Mouse (Mus musculus) heart, embryonic 12.5 days (tissue): ENCODE measurements around the gene Mpo. TPM values are rescaled to one million over a fixed set of nuclear protein-coding genes. Genes with fewer than 3 reads are reported as not detected.

Source experiments
- ATAC-seq: fragments of 200-750 bp; cut with Nextera tagmentation; 2 replicates; pipeline ENCODE4 v1.8.0; 2017; ENCODE audit warnings: moderate TSS enrichment, moderate library complexity; ENCODE audit not compliant: insufficient number of reproducible peaks, low FRiP score
- H3K27ac ChIP-seq: fragments of 300-500 bp; sonication (generic); 2 replicates; pipeline ENCODE4 v1.5.1; 2016; ENCODE audit warnings: mild to moderate bottlenecking, moderate library complexity; ENCODE audit not compliant: poor library complexity, severe bottlenecking
- H3K27me3 ChIP-seq: fragments of 300-500 bp; sonication (generic); replicated peaks from 2 replicates; pipeline ENCODE4 v1.6.1; 2016; ENCODE audit warnings: mild to moderate bottlenecking, moderate library complexity
- H3K36me3 ChIP-seq: fragments of 300-500 bp; sonication (generic); 2 replicates; pipeline ENCODE4 v1.6.1; 2016; ENCODE audit warnings: mild to moderate bottlenecking, moderate library complexity
- H3K4me1 ChIP-seq: fragments of 300-500 bp; sonication (generic); replicated peaks from 2 replicates; pipeline ENCODE4 v1.6.1; 2016; ENCODE audit warnings: mild to moderate bottlenecking
- H3K4me2 ChIP-seq: fragments of 300-500 bp; sonication (generic); 2 replicates; pipeline ENCODE4 v1.6.1; 2016; ENCODE audit warnings: mild to moderate bottlenecking, moderate library complexity
- H3K4me3 ChIP-seq: fragments of 300-500 bp; sonication (generic); 2 replicates; pipeline ENCODE4 v1.5.1; 2016; ENCODE audit warnings: mild to moderate bottlenecking
- H3K9ac ChIP-seq: fragments of 300-500 bp; sonication (generic); 2 replicates; pipeline ENCODE4 v1.6.1; 2016; ENCODE audit warnings: mild to moderate bottlenecking, moderate library complexity
- H3K9me3 ChIP-seq: fragments of 300-500 bp; sonication (generic); replicated peaks from 2 replicates; pipeline ENCODE4 v1.6.1; 2016; ENCODE audit warnings: mild to moderate bottlenecking, moderate library complexity
- WGBS: fragments of 180-500 bp; shearing (Covaris S2); methylation state at CpG from one replicate; pipeline ENCODE4 v1.1.7; 2016; 5-methylcytosine and 5-hydroxymethylcytosine counted together
- polyA plus RNA-seq: library from polyadenylated mRNA; unstranded; fragments of >200 nt; fragmentation: Nextera tagmentation; extraction: Ambion mirVana; gene quantifications from 2 replicates; pipeline ENCODE4 v1.2.1, GENCODE M21; 2016

Mpo gene
- polyA plus RNA-seq, 1 experiment from 2014 or later, result 6.7 TPM

DNA sequence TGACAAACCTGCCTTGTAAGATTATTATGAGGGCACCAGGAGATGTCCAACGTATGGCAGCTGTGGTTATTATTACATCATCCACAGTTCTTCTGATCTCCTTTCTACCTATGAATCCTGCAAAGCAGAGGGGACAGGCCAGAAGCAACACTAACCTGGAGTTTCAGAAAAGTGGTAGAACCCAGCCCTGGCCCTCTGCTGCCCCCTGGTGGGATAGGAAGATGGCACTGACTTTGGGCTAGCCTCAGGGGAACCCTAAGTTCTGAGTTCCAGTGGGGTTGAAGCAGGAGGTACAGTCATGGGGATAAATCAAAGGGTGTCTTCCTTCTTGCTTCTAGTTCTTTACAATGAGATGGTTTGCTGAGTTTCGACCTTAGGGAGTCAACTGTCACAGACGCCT is 22.4 kb upstream of the Mpo start:
- 49% methylated on average over 3 of the region's 3 CpGs for WGBS
- H3K4me2 ChIP-seq, result no peak overlapping the region
- H3K9ac ChIP-seq, result no peak overlapping the region
- H3K27ac ChIP-seq, result no peak overlapping the region
- H3K27me3 ChIP-seq, result peaks cover 51% of the 10 kb centered on the region
- no peaks in the 10 kb centered on the region for H3K9me3 ChIP-seq
- H3K36me3 ChIP-seq, result no peaks in the 10 kb centered on the region
- no peak overlapping the region for H3K4me3 ChIP-seq
- no peaks in the 10 kb centered on the region for H3K4me1 ChIP-seq
- no peak for ATAC-seq

DNA sequence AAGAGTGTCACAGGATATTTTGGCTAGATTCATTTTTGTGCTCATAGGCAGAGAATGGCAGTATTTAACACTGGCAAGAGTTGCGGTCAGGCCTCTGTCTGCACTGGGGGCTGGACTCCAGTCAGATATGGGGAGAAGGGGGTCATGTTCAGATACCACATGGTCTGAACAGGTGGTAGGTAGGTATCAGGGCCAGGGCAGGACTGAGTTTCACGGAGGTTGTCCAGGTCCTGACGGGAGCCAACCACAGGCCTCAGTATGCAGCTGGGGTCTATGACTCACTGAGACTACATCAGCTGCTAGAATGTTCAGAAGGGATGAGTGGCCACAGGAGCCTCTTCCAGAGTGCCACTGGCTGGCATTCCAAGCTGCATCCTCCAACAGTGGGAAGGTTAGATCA is 21.0 kb upstream of the Mpo start:
- peaks cover 50% of the 10 kb centered on the region for H3K27me3 ChIP-seq
- no peak overlapping the region for H3K9ac ChIP-seq
- no peaks in the 10 kb centered on the region for H3K36me3 ChIP-seq
- ATAC-seq, result no peak
- H3K27ac ChIP-seq, result no peak overlapping the region
- H3K9me3 ChIP-seq, result no peaks in the 10 kb centered on the region
- no peak overlapping the region for H3K4me3 ChIP-seq
- no peaks in the 10 kb centered on the region for H3K4me1 ChIP-seq
- no peak overlapping the region for H3K4me2 ChIP-seq
- 78% methylated on average over 3 of the region's 3 CpGs for WGBS

DNA sequence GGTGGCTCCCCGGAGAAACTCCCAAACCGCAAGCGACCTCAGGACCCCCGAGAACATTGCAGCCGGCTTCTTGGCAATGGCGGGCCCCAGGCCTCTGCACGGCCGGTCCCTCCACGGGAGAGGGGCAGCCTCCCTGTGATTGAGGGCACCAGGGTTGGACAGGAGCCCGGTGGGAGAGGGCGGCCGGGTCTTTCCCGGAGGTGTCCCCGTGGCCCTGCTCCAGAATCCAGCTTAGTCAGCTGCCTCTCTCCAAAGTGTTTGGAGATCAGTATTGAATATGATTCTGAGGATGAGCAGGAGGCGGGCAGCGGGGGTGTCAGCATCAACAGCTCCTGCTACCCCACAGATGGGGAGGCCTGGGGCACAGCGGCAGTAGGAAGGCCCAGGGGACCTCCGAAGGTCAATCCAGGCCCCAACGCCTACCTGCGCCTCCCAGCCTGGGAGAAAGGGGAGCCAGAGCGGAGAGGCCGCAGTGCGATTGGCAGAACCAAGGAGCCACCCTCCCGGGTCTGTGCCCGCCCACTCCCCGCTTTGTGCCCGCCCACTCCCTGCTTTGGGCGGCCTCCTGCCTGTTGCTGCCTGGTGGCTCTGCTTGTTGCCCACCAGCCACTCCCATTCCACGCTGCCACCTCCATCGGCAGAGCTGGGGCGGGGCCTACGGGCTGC is 15.1 kb upstream of the Mpo start:
- Histone ChIP-seq H3K27ac (no peak overlapping the region), H3K4me3 (peak overlapping the region; percentile 44), H3K9ac (peak overlapping the region; percentile 70), H3K36me3 (no peaks in the 10 kb centered on the region), H3K4me2 (peak overlapping the region; percentile 84), H3K9me3 (no peaks in the 10 kb centered on the region), H3K27me3 (peaks cover 81% of the 10 kb centered on the region), H3K4me1 (peaks cover 16% of the 10 kb centered on the region; the same call in 1 of the 2 replicates)
- 10% methylated on average over 32 of the region's 32 CpGs for WGBS
- ATAC-seq, result peak; percentile 76

DNA sequence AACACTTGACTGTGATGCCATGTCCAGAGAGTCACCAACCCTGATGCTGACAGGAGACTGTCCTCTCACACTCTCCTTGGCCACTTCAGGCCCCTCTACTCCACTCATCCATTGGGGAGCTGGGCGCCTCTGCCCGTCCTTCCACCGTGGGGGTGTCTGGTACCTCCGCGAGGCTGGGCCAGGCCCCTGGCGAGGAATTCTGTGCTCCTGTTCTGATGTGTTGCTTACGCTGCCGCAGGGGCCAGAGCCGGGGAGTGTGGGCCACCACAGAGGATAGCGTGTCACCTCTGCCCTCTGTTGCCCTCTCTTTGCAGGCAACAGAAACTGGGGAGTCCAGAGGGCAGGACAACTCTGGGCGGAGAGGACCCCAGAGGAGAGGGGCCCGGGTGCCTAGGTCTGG is 14.5 kb upstream of the Mpo start:
- H3K36me3 ChIP-seq, result no peaks in the 10 kb centered on the region
- H3K27me3 ChIP-seq, result peaks cover 88% of the 10 kb centered on the region
- H3K9ac ChIP-seq, result peak overlapping the region; percentile 70
- peaks cover 16% of the 10 kb centered on the region; the same call in 1 of the 2 replicates for H3K4me1 ChIP-seq
- H3K4me2 ChIP-seq, result peak overlapping the region; percentile 84
- no peaks in the 10 kb centered on the region for H3K9me3 ChIP-seq
- H3K27ac ChIP-seq, result no peak overlapping the region
- ATAC-seq, result peak; percentile 33; the same call in 1 of the 2 replicates
- peak overlapping the region; percentile 44 for H3K4me3 ChIP-seq
- 31% methylated on average over 12 of the region's 12 CpGs for WGBS

DNA sequence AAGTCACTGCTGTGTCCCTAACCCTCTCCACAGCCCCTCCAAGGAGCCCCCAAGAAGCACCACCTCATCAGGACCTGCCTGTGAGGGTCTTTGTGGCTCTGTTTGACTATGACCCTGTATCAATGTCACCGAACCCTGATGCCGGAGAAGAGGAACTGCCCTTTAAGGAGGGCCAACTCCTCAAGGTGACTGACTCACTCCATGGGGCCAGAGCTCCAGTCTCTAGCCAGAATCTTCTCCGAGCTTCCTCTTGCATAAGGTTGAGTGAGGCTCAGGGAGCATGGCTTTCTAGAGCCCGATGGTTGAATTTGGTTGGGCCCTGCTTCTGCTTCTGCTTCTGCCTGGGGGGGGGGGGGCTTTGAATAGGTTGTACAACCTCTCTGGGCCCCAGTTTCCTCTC is 14.0 kb upstream of the Mpo start:
- Histone ChIP-seq H3K27me3 (peaks cover 88% of the 10 kb centered on the region), H3K9me3 (no peaks in the 10 kb centered on the region), H3K9ac (no peak overlapping the region), H3K36me3 (no peaks in the 10 kb centered on the region), H3K27ac (no peak overlapping the region), H3K4me3 (no peak overlapping the region), H3K4me1 (peaks cover 16% of the 10 kb centered on the region; the same call in 1 of the 2 replicates), H3K4me2 (no peak overlapping the region)
- no peak for ATAC-seq
- 77% methylated on average over 4 of the region's 4 CpGs for WGBS

DNA sequence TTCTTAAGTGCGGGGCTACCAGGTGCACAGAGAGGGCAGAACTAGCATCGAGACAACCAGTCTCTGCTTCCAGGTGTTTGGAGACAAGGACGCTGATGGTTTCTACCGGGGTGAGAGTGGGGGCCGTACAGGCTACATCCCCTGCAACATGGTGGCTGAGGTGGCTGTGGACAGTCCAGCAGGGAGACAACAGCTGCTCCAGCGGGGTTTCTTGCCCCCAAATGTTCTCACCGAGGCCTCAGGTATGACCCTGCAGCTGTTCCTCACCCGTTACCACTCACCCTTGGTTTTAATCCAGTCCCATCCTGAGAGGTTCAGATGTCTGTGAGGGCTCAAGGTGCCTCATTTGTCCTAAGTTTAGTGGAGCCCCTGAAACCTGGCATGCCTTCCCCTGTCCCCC is 13.3 kb upstream of the Mpo start:
- no peak for ATAC-seq
- H3K4me2 ChIP-seq, result no peak overlapping the region
- no peaks in the 10 kb centered on the region for H3K9me3 ChIP-seq
- 73% methylated on average over 8 of the region's 8 CpGs for WGBS
- no peak overlapping the region for H3K27ac ChIP-seq
- no peak overlapping the region for H3K9ac ChIP-seq
- H3K4me3 ChIP-seq, result no peak overlapping the region
- peaks cover 83% of the 10 kb centered on the region for H3K27me3 ChIP-seq
- peaks cover 16% of the 10 kb centered on the region; the same call in 1 of the 2 replicates for H3K4me1 ChIP-seq
- no peaks in the 10 kb centered on the region for H3K36me3 ChIP-seq

DNA sequence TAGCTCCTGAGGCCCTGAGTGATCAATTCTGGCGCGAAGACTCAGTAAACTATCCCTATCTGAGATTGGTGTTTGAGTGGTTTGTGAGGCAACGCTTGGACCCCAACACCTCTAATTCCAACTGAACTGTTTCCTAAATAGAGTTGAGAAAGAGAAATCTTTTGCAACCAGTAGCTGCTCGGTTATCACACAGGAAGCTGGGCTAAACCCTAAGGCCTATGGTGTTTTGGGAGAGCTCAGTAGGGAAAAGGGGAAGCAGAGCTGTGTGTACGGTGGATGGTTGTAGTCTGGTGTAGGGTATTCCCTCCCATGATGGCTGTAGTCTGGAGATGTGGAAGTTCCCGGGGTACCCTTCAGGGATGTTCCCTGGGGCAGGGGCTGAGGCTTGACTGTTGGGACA is 3.3 kb upstream of the Mpo start:
- Histone ChIP-seq H3K4me3 (no peak overlapping the region), H3K4me1 (0 out of 2 replicates have a peak, but pooled peaks cover 4% of the 10 kb centered on the region), H3K36me3 (no peaks in the 10 kb centered on the region), H3K27ac (no peak overlapping the region), H3K9ac (no peak overlapping the region), H3K9me3 (no peaks in the 10 kb centered on the region), H3K27me3 (0 out of 2 replicates have a peak, but pooled peaks cover 8% of the 10 kb centered on the region), H3K4me2 (no peak overlapping the region)
- 75% methylated on average over 6 of the region's 6 CpGs for WGBS
- no peak for ATAC-seq

DNA sequence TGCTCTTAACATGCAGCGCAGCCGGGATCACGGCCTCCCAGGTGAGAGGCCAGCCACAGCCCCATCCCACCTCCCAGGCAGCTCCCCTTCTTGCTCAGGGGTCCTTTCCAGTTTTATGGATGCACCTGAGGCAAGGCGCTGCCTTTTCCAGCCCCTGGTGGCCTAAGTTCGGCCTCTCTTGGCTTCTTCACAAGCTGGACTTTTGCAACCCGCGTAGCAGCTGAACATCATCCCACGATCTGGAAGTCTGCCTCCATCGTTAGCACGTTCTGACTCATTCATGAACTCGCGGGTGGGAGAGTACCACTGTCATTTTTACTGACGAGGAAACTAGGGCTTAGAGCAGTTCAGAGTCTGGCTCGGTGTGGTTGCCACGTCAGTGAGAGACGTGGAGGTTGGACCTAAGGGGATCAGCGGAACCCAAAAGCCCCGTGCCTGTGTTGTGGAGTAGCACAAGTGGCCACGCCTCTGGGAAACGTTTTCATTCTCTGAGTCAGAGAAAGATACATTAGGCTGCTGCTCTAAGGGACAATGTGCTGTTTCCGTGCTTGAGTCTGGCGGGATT is 8.4 kb downstream of the Mpo start:
- no peaks in the 10 kb centered on the region for H3K9me3 ChIP-seq
- H3K9ac ChIP-seq, result no peak overlapping the region
- no peak overlapping the region for H3K27ac ChIP-seq
- H3K27me3 ChIP-seq, result peaks cover 24% of the 10 kb centered on the region; the same call in 1 of the 2 replicates
- H3K4me2 ChIP-seq, result no peak overlapping the region
- H3K4me3 ChIP-seq, result no peak overlapping the region
- ATAC-seq, result no peak
- no peaks in the 10 kb centered on the region for H3K4me1 ChIP-seq
- no peaks in the 10 kb centered on the region for H3K36me3 ChIP-seq
- WGBS, result 75% methylated on average over 22 of the region's 22 CpGs

DNA sequence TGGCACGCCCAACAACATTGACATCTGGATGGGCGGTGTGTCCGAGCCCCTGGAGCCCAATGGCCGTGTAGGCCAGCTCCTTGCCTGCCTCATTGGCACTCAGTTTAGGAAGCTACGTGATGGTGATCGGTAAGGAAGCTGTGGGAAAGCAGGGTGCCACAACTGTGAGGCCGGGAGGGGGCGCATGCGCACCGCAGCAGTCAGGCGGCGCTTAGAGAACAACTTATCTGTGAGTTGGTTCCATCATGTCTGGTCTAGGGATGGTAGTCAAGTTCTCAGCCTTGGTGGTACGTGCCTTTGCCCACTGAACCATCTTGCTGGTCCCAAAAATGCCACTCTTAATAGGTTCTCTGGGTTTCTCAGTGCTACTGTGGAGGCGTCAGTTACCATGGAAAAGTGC is 9.2 kb downstream of the Mpo start:
- Histone ChIP-seq H3K4me1 (no peaks in the 10 kb centered on the region), H3K4me3 (no peak overlapping the region), H3K27ac (no peak overlapping the region), H3K4me2 (0 out of 2 replicates have a peak overlapping the region, but pooled peaks have one; percentile 2), H3K9me3 (no peaks in the 10 kb centered on the region), H3K36me3 (no peaks in the 10 kb centered on the region), H3K27me3 (peaks cover 24% of the 10 kb centered on the region; the same call in 1 of the 2 replicates), H3K9ac (no peak overlapping the region)
- no peak for ATAC-seq
- WGBS, result 37% methylated on average over 14 of the region's 14 CpGs

DNA sequence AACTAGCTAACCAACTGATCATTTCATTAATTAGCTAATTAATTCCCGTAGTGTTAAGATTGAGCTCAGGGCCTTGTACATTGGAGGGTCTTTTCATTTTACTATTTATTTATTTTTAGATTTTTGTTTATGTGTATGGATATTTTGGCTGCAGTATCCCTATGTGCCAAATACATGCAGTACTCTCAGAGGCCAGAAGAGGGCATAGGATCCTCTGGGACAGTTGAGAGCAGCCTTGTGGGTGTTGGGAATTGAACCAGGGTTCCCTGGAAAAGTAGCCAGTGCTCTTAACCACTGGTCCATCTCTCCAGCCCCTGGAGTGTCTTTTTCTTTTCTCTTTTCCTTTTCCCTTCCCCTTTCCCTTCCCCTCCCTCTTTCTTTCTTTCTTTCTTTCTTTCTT is 12.1 kb downstream of the Mpo start:
- ATAC-seq, result no peak

DNA sequence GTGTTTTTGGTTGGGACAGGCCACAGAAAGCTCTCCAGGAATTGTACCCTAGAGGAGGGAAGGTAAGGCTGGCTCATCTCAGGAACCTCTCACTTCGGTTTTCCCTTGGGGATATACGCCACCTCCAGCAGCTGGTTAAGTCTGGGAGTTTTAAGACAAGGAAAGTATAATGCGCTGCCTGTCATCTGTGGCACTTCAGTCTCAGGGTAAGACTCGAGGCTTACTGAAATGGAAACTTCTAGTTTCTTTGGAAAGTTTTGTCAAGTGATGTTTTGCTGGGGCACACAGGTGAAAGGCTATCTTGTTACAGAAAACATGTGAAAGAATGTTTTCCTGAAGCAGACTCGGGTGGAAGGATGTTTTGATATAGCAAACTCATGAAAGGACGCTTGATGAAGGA is 14.1 kb downstream of the Mpo start:
- H3K4me1 ChIP-seq, result peaks cover 4% of the 10 kb centered on the region; the same call in 1 of the 2 replicates
- no peak overlapping the region for H3K27ac ChIP-seq
- WGBS, result 67% methylated on average over 6 of the region's 6 CpGs
- H3K4me2 ChIP-seq, result no peak overlapping the region
- no peak overlapping the region for H3K9ac ChIP-seq
- peaks cover 17% of the 10 kb centered on the region; the same call in 1 of the 2 replicates for H3K27me3 ChIP-seq
- no peak overlapping the region for H3K4me3 ChIP-seq
- no peaks in the 10 kb centered on the region for H3K36me3 ChIP-seq
- no peak for ATAC-seq
- no peaks in the 10 kb centered on the region for H3K9me3 ChIP-seq

More for the DNA sequence above, 12.1 kb downstream of the Mpo start:
- 59% methylated on average over 1 of the region's 1 CpGs for WGBS
- Histone ChIP-seq H3K9ac (no peak overlapping the region), H3K27ac (no peak overlapping the region), H3K4me1 (no peaks in the 10 kb centered on the region), H3K27me3 (peaks cover 24% of the 10 kb centered on the region; the same call in 1 of the 2 replicates), H3K4me3 (no peak overlapping the region), H3K9me3 (no peaks in the 10 kb centered on the region), H3K36me3 (no peaks in the 10 kb centered on the region), H3K4me2 (no peak overlapping the region)
